Mouse (Mus musculus) E14TG2a.4 (cell line): ENCODE results near the gene Mars.

Source experiments
- CTCF ChIP-seq: conservative IDR thresholded peaks from 2 replicates; pipeline ENCODE4 v1.5.1; 2014; ENCODE audit warnings: low read length
- NANOG ChIP-seq: IDR thresholded peaks from 2 replicates; pipeline ENCODE4 v1.6.1; 2014; ENCODE audit warnings: borderline replicate concordance, low read length, mixed read lengths
- POU5F1 ChIP-seq: IDR thresholded peaks from 2 replicates; pipeline ENCODE4 v1.6.1; 2014; ENCODE audit warnings: low read length, borderline replicate concordance

- TF ChIP-seq CTCF = no peak
- TF ChIP-seq NANOG = no peak
- no peak for TF ChIP-seq POU5F1
These were observed 41.7 kb downstream of the Mars start for GRCm38 (mm10) chr10:127269884-127270283.
